Comparison of ENCODE assay signal across 15 mouse cellular contexts in genomic region chrX:132452986-132453385, GRCm38 (mm10).
DNase-seq lines count a peak whose midpoint lies in the region; TF ChIP-seq lines count a peak whose summit lies in the region.
"Had no signal": no experiment of that assay in that cellular context is flagged by ENCODE, and none has a peak within 500 bp of the region (broad histone marks: within the 10 kb centered on the region; RNA-seq: fewer than 3 reads in every experiment).

No protein-coding gene starts in this region.

- no peak overlapping the region for H3K4me3 ChIP-seq in gastrocnemius, adult 2 months
- no peak overlapping the region for H3K4me3 ChIP-seq in thymus, adult 2 months (ENCODE audit: control insufficient read depth, insufficient read depth, low read length)
- H3K4me3 ChIP-seq: erythroblast, embryonic 14.5 days; heart, embryonic 13.5 days; midbrain, embryonic 12.5 days; neural tube, embryonic 13.5 days had no signal

- 47% methylated on average over 2 of the region's 2 CpGs for WGBS in thymus, adult 2 months

- H3K27ac ChIP-seq in gastrocnemius, adult 2 months = no peak overlapping the region
- no peak overlapping the region for H3K27ac ChIP-seq in thymus, adult 2 months (ENCODE audit: control insufficient read depth, insufficient read depth, low read length)
- H3K27ac ChIP-seq: heart, embryonic 13.5 days; midbrain, embryonic 12.5 days; neural tube, embryonic 13.5 days had no signal

- intact Hi-C loops in gastrocnemius, adult 2 months (cut with DNase I) = no loop called here
- intact Hi-C loops in left cerebral cortex, postnatal 4 days (cut with DNase I) = no loop called here
- intact Hi-C loops in left cerebral cortex, postnatal 36 days (cut with DNase I) = loop anchor here (10.0 kb wide), 1 partner anchor 1242 kb away; no protein-coding TSS in a partner anchor

- no peaks in the 10 kb centered on the region for H3K27me3 ChIP-seq in thymus, adult 2 months (ENCODE audit: control insufficient read depth, insufficient read depth, low read length)
- H3K27me3 ChIP-seq: heart, embryonic 13.5 days; midbrain, embryonic 12.5 days; neural tube, embryonic 13.5 days had no signal

- TF ChIP-seq POLR2A in thymus, adult 2 months (IDR thresholded peaks at IDR 0.05; ENCODE audit: control insufficient read depth, extremely low read depth, insufficient read depth, low read length, poor library complexity) = no peak

- TF ChIP-seq CTCF in gastrocnemius, adult 2 months (IDR thresholded peaks at IDR 0.05) = peak; percentile 10; the same call in 1 of the 2 replicates
- TF ChIP-seq CTCF in thymus, adult 2 months (IDR thresholded peaks at IDR 0.05; ENCODE audit: borderline replicate concordance, control insufficient read depth, extremely low read depth, insufficient read depth, low read length, poor library complexity) = no peak

- no peak for DNase-seq in gastrocnemius, adult 2 months
- no peak for DNase-seq in gastrocnemius, adult 18-20 months (ENCODE audit: low spot score)
- peak; percentile 1 for DNase-seq in left cerebral cortex, postnatal 4 days
- no peak for DNase-seq in left cerebral cortex, postnatal 36 days (ENCODE audit: low spot score in 2 of 2)
- DNase-seq in NIH3T3 (ENCODE audit: low read depth) (peak; percentile 46), MN1 (ENCODE audit: low spot score) (no peak)
- DNase-seq in forelimb bud, embryonic 11.5 days (ENCODE audit: low read depth, low spot score) = peak; percentile 5
- no peak for DNase-seq in thymus, adult 2 months
- DNase-seq: cerebellum, postnatal 25 days; kidney, postnatal 14 days; lung, adult 2 months had no signal

- no peaks in the 10 kb centered on the region for H3K4me1 ChIP-seq in thymus, adult 2 months (replicated peaks; ENCODE audit: control insufficient read depth, insufficient read depth, low read length)
- H3K4me1 ChIP-seq: heart, embryonic 13.5 days; midbrain, embryonic 12.5 days; neural tube, embryonic 13.5 days had no signal

- H3K36me3 ChIP-seq in thymus, adult 2 months (ENCODE audit: control insufficient read depth, insufficient read depth, low read length) = no peaks in the 10 kb centered on the region
- H3K36me3 ChIP-seq: heart, embryonic 13.5 days; midbrain, embryonic 12.5 days; neural tube, embryonic 13.5 days had no signal

Comparison
In these comparisons a context has a peak if more than half of its experiments do, and no peak if none do; other contexts are left out.
1. DNase-seq: peak in left cerebral cortex, postnatal 4 days (single experiment), NIH3T3 (single experiment) and forelimb bud, embryonic 11.5 days (single experiment); none in gastrocnemius, adult 2 months (single experiment), gastrocnemius, adult 18-20 months (single experiment), left cerebral cortex, postnatal 36 days (0 of 2), MN1 (single experiment) and thymus, adult 2 months (single experiment).